Mouse (Mus musculus) kidney, embryonic 16.5 days (tissue): Measurements from ENCODE around the gene Arih1. TPM values are rescaled to one million over a fixed set of nuclear protein-coding genes. Genes with fewer than 3 reads are reported as not detected.
A peak's percentile ranks its signal among the peaks of the same experiment; 100 is the strongest.

Experiments
- ATAC-seq: fragments of 200-750 bp; cut with Nextera tagmentation; 2 replicates; pipeline ENCODE4 v1.8.0; 2017; ENCODE audit warnings: moderate TSS enrichment; ENCODE audit not compliant: low FRiP score, low TSS enrichment
- H3K27ac ChIP-seq: fragments of 300-500 bp; sonication (generic); 2 replicates; pipeline ENCODE4 v1.5.1; 2014; ENCODE audit warnings: low read length
- H3K27me3 ChIP-seq: fragments of 300-500 bp; sonication (generic); 2 replicates; pipeline ENCODE4 v1.6.1; 2014; ENCODE audit warnings: low read length, control low read depth, mixed read lengths; ENCODE audit not compliant: insufficient read depth
- H3K36me3 ChIP-seq: fragments of 300-500 bp; sonication (generic); 2 replicates; pipeline ENCODE4 v1.6.1; 2014; ENCODE audit warnings: low read length, control low read depth, mixed read lengths; ENCODE audit not compliant: insufficient read depth
- H3K4me1 ChIP-seq: fragments of 300-500 bp; sonication (generic); 2 replicates; pipeline ENCODE4 v1.6.1; 2014; ENCODE audit warnings: low read length, control low read depth, mixed read lengths; ENCODE audit not compliant: insufficient read depth
- H3K4me2 ChIP-seq: fragments of 300-500 bp; sonication (generic); replicated peaks from 2 replicates; pipeline ENCODE4 v1.6.1; 2014; ENCODE audit warnings: low read depth, low read length
- H3K4me3 ChIP-seq: fragments of 300-500 bp; sonication (generic); 2 replicates; pipeline ENCODE4 v1.5.1; 2014; ENCODE audit warnings: mild to moderate bottlenecking, low read length
- H3K9ac ChIP-seq: fragments of 300-500 bp; sonication (generic); replicated peaks from 2 replicates; pipeline ENCODE4 v1.6.1; 2014; ENCODE audit warnings: low read length
- H3K9me3 ChIP-seq: fragments of 300-500 bp; sonication (generic); 2 replicates; pipeline ENCODE4 v1.6.1; 2016; ENCODE audit warnings: low read length, control low read depth
- WGBS: fragments of 180-500 bp; shearing (Covaris S2); extraction: QIAGEN DNeasy Blood & Tissue Kit; methylation state at CpG from one replicate; pipeline ENCODE4 v1.1.7; 2014; 5-methylcytosine and 5-hydroxymethylcytosine counted together
- polyA plus RNA-seq: library from polyadenylated mRNA; unstranded; fragments of >200 nt; fragmentation: Nextera tagmentation; extraction: Ambion mirVana; gene quantifications from 2 replicates; pipeline ENCODE4 v1.2.1, GENCODE M21; 2015

Gene Arih1
- polyA plus RNA-seq, 1 experiment from 2014 or later: 12.4 TPM

GRCm38 (mm10) chr9:59353253-59353639 is 133.2 kb downstream of the Arih1 start, which contains the start of gene Bbs4:
Bbs4 (minus strand) TSS chr9:59353508.
- no peaks in the 10 kb centered on the region for H3K27me3 ChIP-seq
- no peaks in the 10 kb centered on the region for H3K36me3 ChIP-seq
- H3K9ac ChIP-seq: peak within 1 kb of the TSS; percentile 79
- peak within 1 kb of the TSS; percentile 80 for H3K4me3 ChIP-seq
- ATAC-seq: peak; percentile 98
- H3K4me1 ChIP-seq: peaks cover 5% of the 10 kb centered on the region; the same call in 1 of the 2 replicates
- peak within 1 kb of the TSS; percentile 75 for H3K4me2 ChIP-seq
- H3K9me3 ChIP-seq: no peaks in the 10 kb centered on the region
- H3K27ac ChIP-seq: peak within 1 kb of the TSS; percentile 89
- WGBS: 0% methylated on average over 24 of the region's 32 CpGs

- Histone ChIP-seq H3K9ac (peak overlapping the region; percentile 79), H3K27me3 (no peaks in the 10 kb centered on the region), H3K27ac (peak overlapping the region; percentile 89), H3K4me3 (peak overlapping the region; percentile 80), H3K36me3 (no peaks in the 10 kb centered on the region), H3K4me2 (peak overlapping the region; percentile 75), H3K9me3 (no peaks in the 10 kb centered on the region), H3K4me1 (peaks cover 5% of the 10 kb centered on the region; the same call in 1 of the 2 replicates)
- 10% methylated on average over 15 of the region's 15 CpGs for WGBS
- ATAC-seq: no peak
These were observed 133.7 kb downstream of the Arih1 start for GRCm38 (mm10) chr9:59352586-59353252.

GRCm38 (mm10) chr9:59346176-59346575 is 140.2 kb downstream of the Arih1 start:
- Histone ChIP-seq H3K27me3 (no peaks in the 10 kb centered on the region), H3K9me3 (no peaks in the 10 kb centered on the region), H3K36me3 (peaks cover 11% of the 10 kb centered on the region), H3K4me2 (no peak overlapping the region), H3K27ac (no peak overlapping the region), H3K4me1 (no peaks in the 10 kb centered on the region), H3K9ac (no peak overlapping the region), H3K4me3 (no peak overlapping the region)
- no peak for ATAC-seq
- WGBS: 83% methylated on average over 2 of the region's 2 CpGs

- WGBS: 83% methylated on average over 8 of the region's 9 CpGs
- ATAC-seq: no peak
These were observed 146.4 kb downstream of the Arih1 start for GRCm38 (mm10) chr9:59340002-59340401.

GRCm38 (mm10) chr9:59339107-59339506 is 147.3 kb downstream of the Arih1 start:
- 72% methylated on average over 5 of the region's 5 CpGs for WGBS
- no peak overlapping the region for H3K9ac ChIP-seq
- no peaks in the 10 kb centered on the region for H3K4me1 ChIP-seq
- ATAC-seq: no peak
- H3K27me3 ChIP-seq: no peaks in the 10 kb centered on the region
- H3K4me2 ChIP-seq: no peak overlapping the region
- H3K9me3 ChIP-seq: no peaks in the 10 kb centered on the region
- H3K36me3 ChIP-seq: peaks cover 22% of the 10 kb centered on the region
- no peak overlapping the region for H3K4me3 ChIP-seq
- no peak overlapping the region for H3K27ac ChIP-seq

More at GRCm38 (mm10) chr9:59340002-59340401, 146.4 kb downstream of the Arih1 start:
- Histone ChIP-seq H3K27me3 (no peaks in the 10 kb centered on the region), H3K27ac (no peak overlapping the region), H3K36me3 (peaks cover 22% of the 10 kb centered on the region), H3K4me1 (no peaks in the 10 kb centered on the region), H3K9me3 (no peaks in the 10 kb centered on the region), H3K4me2 (no peak overlapping the region), H3K9ac (no peak overlapping the region), H3K4me3 (no peak overlapping the region)

GRCm38 (mm10) chr9:59338411-59338810 is 148.0 kb downstream of the Arih1 start:
- no peak overlapping the region for H3K27ac ChIP-seq
- H3K4me2 ChIP-seq: no peak overlapping the region
- H3K36me3 ChIP-seq: peaks cover 22% of the 10 kb centered on the region
- H3K4me1 ChIP-seq: no peaks in the 10 kb centered on the region
- 87% methylated on average over 5 of the region's 5 CpGs for WGBS
- no peak overlapping the region for H3K9ac ChIP-seq
- H3K9me3 ChIP-seq: no peaks in the 10 kb centered on the region
- no peak overlapping the region for H3K4me3 ChIP-seq
- H3K27me3 ChIP-seq: no peaks in the 10 kb centered on the region
- no peak for ATAC-seq

Other genes with a start within 250 kb of the Arih1 start
- 36.7 and 37.6 TPM in 2 replicates for gene Adpgk, start 195.1 kb downstream of the Arih1 start, polyA plus RNA-seq
- 16.4 and 20.3 TPM in 2 replicates for gene Bbs4, start 133.1 kb downstream of the Arih1 start, polyA plus RNA-seq
- 69.7 and 78.1 TPM in 2 replicates for gene Hexa, start 52.9 kb upstream of the Arih1 start, polyA plus RNA-seq
- 0.27 TPM in 1 of 2 replicates, not detected in the other for gene Tmem202, start 53.2 kb upstream of the Arih1 start, polyA plus RNA-seq
- gene Celf6, start 91.3 kb upstream of the Arih1 start, polyA plus RNA-seq: 0.32 and 0.53 TPM in 2 replicates
- 23.6 and 30.0 TPM in 2 replicates for gene Parp6, start 130.7 kb upstream of the Arih1 start, polyA plus RNA-seq
- 1,434 and 1,451 TPM in 2 replicates for gene Pkm, start 169.8 kb upstream of the Arih1 start, polyA plus RNA-seq
- 1.4 and 1.5 TPM in 2 replicates for gene Gramd2, start 193.5 kb upstream of the Arih1 start, polyA plus RNA-seq